Mouse (Mus musculus) intestine, embryonic 14.5 days (tissue): ENCODE data around the gene Hecw2. TPM values are rescaled to one million over a fixed set of nuclear protein-coding genes. Genes with fewer than 3 reads are reported as not detected.

ENCODE experiments used
- ATAC-seq: fragments of 200-750 bp; cut with Nextera tagmentation; replicated peaks from 2 replicates; pipeline ENCODE4 v1.8.0; 2017; ENCODE audit warnings: low read depth, moderate number of reproducible peaks, moderate TSS enrichment, moderate library complexity; ENCODE audit not compliant: low FRiP score, low TSS enrichment
- DNase-seq: peaks from one replicate; pipeline ENCODE4 v3.0.0-alpha.2; 2018; ENCODE audit warnings: low spot score
- H3K27ac ChIP-seq: fragments of 300-500 bp; sonication (generic); 2 replicates; pipeline ENCODE4 v1.5.1; 2014; ENCODE audit warnings: low read depth, mild to moderate bottlenecking, control low read depth
- H3K27me3 ChIP-seq: fragments of 300-500 bp; sonication (generic); replicated peaks from 2 replicates; pipeline ENCODE4 v1.6.1; 2014; ENCODE audit warnings: low read length, control low read depth; ENCODE audit not compliant: control insufficient read depth, insufficient read depth
- H3K36me3 ChIP-seq: fragments of 300-500 bp; sonication (generic); 2 replicates; pipeline ENCODE4 v1.6.1; 2014; ENCODE audit warnings: low read length, control low read depth; ENCODE audit not compliant: control insufficient read depth, insufficient read depth
- H3K4me1 ChIP-seq: fragments of 300-500 bp; sonication (generic); replicated peaks from 2 replicates; pipeline ENCODE4 v1.6.1; 2014; ENCODE audit warnings: low read length, control low read depth, mixed read lengths; ENCODE audit not compliant: control insufficient read depth, insufficient read depth
- H3K4me2 ChIP-seq: fragments of 300-500 bp; sonication (generic); 2 replicates; pipeline ENCODE4 v1.6.1; 2014; ENCODE audit warnings: low read length
- H3K4me3 ChIP-seq: fragments of 300-500 bp; sonication (generic); 2 replicates; pipeline ENCODE4 v1.5.1; 2014; ENCODE audit warnings: low read depth, low read length, control low read depth, mixed read lengths
- H3K9ac ChIP-seq: fragments of 300-500 bp; sonication (generic); 2 replicates; pipeline ENCODE4 v1.6.1; 2014; ENCODE audit warnings: mild to moderate bottlenecking, low read length
- H3K9me3 ChIP-seq: fragments of 300-500 bp; sonication (generic); 2 replicates; pipeline ENCODE4 v1.6.1; 2016; ENCODE audit warnings: low read length, control low read depth; ENCODE audit not compliant: control insufficient read depth
- WGBS: fragments of 180-500 bp; shearing (Covaris S2); extraction: QIAGEN DNeasy Blood & Tissue Kit; methylation state at CpG from one replicate; pipeline ENCODE4 v1.1.7; 2014; 5-methylcytosine and 5-hydroxymethylcytosine counted together
- polyA plus RNA-seq: library from polyadenylated mRNA; unstranded; fragments of >200 nt; fragmentation: Nextera tagmentation; extraction: Ambion mirVana; gene quantifications from 2 replicates; pipeline ENCODE4 v1.2.1, GENCODE M21; 2014

Hecw2 gene
- polyA plus RNA-seq, 1 experiment from 2014 or later: 1.6 TPM

- Histone ChIP-seq H3K9ac (no peak overlapping the region), H3K27me3 (no peaks in the 10 kb centered on the region), H3K4me3 (no peak overlapping the region), H3K4me1 (no peaks in the 10 kb centered on the region), H3K9me3 (no peaks in the 10 kb centered on the region), H3K36me3 (no peaks in the 10 kb centered on the region), H3K27ac (no peak overlapping the region), H3K4me2 (no peak overlapping the region)
- WGBS: 78% methylated on average over 1 of the region's 1 CpGs
- ATAC-seq (no peak), DNase-seq (no peak)
Measured at GRCm38 (mm10) chr1:53781311-53781710, 413.7 kb downstream of the Hecw2 start.

- H3K9ac ChIP-seq: no peak overlapping the region
- DNase-seq (no peak), ATAC-seq (no peak)
- H3K4me2 ChIP-seq: no peak overlapping the region
- H3K27me3 ChIP-seq: no peaks in the 10 kb centered on the region
- no peak overlapping the region for H3K27ac ChIP-seq
- no peaks in the 10 kb centered on the region for H3K4me1 ChIP-seq
- 88% methylated on average over 7 of the region's 7 CpGs for WGBS
- no peaks in the 10 kb centered on the region for H3K36me3 ChIP-seq
- H3K4me3 ChIP-seq: no peak overlapping the region
- H3K9me3 ChIP-seq: no peaks in the 10 kb centered on the region
Measured at GRCm38 (mm10) chr1:53776176-53776905, 418.6 kb downstream of the Hecw2 start.

DNA sequence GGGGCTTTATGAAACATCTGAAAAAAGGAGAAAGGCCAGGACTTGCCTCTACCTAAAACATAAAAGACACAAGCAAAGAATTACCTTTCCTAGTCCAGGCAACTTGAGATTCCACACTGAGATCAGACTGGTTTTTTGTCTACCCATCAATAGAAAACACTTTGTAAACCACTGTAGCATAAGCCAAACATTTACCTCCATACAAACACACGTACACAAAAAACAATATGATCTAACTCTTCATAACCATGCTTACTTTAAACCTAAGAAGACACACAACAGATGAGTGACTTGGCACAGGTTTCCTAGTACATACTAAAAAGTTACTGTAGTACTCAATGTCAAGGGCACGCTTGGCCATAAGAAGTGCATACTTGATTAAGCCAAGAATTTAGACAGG lies 419.4 kb downstream of the Hecw2 start:
- whole genome bisulfite sequencing: 88% methylated on average over 2 of the region's 2 CpGs
- no peak for DNase-seq
- no peaks in the 10 kb centered on the region for H3K36me3 ChIP-seq
- no peaks in the 10 kb centered on the region for H3K27me3 ChIP-seq
- no peaks in the 10 kb centered on the region for H3K9me3 ChIP-seq
- H3K4me2 ChIP-seq: no peak overlapping the region
- no peak overlapping the region for H3K4me3 ChIP-seq
- no peaks in the 10 kb centered on the region for H3K4me1 ChIP-seq
- H3K9ac ChIP-seq: no peak overlapping the region
- no peak for ATAC-seq
- no peak overlapping the region for H3K27ac ChIP-seq

DNA sequence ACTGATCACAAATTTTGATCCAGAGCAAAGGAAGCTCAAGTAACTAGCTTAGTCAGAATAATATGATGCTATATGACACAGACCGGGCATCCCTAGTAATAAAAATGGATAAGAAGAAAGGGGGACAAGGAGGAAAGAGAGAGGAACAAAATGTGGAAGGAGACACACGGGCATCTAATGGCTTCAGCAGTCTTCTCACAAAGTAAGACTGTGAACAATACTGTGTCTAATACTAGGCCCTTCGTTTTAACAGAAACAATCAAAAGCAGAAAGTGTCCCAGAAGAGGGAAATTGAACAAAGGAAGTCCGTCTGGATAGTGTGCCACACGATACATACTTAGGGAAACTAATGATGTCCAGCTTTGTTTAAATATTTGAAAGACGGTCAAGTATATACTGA lies 419.9 kb downstream of the Hecw2 start:
- no peak for DNase-seq
- no peak overlapping the region for H3K4me3 ChIP-seq
- H3K9ac ChIP-seq: no peak overlapping the region
- H3K27ac ChIP-seq: no peak overlapping the region
- 0 out of 2 replicates have a peak, but pooled peaks cover 3% of the 10 kb centered on the region for H3K36me3 ChIP-seq
- H3K27me3 ChIP-seq: no peaks in the 10 kb centered on the region
- no peaks in the 10 kb centered on the region for H3K4me1 ChIP-seq
- no peak for ATAC-seq
- no peak overlapping the region for H3K4me2 ChIP-seq
- no peaks in the 10 kb centered on the region for H3K9me3 ChIP-seq
- 73% methylated on average over 6 of the region's 6 CpGs for WGBS

DNA sequence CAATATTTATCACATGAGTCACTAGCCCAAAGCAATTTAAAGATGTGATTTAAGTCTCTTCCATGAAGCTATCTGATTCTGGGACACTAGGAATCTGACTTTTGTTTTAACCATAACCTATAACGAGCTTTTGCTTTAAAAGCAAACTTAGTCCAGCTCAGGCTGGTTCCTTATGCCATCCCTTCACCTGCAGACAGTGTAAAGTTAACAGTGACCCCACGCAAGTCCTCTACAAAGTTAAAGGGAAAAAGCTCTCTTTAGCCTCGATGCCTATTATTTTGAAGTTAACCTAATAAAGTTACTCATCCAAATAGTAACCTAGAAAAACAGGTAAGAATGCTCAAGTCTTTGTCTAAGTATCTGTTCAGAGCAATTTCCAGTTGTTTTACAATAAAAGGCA lies 420.4 kb downstream of the Hecw2 start:
- ATAC-seq (no peak), DNase-seq (no peak)
- no peak overlapping the region for H3K4me3 ChIP-seq
- no peaks in the 10 kb centered on the region for H3K27me3 ChIP-seq
- no peak overlapping the region for H3K9ac ChIP-seq
- H3K4me2 ChIP-seq: no peak overlapping the region
- H3K4me1 ChIP-seq: no peaks in the 10 kb centered on the region
- 92% methylated on average over 3 of the region's 3 CpGs for WGBS
- 0 out of 2 replicates have a peak, but pooled peaks cover 3% of the 10 kb centered on the region for H3K36me3 ChIP-seq
- H3K27ac ChIP-seq: no peak overlapping the region
- no peaks in the 10 kb centered on the region for H3K9me3 ChIP-seq

DNA sequence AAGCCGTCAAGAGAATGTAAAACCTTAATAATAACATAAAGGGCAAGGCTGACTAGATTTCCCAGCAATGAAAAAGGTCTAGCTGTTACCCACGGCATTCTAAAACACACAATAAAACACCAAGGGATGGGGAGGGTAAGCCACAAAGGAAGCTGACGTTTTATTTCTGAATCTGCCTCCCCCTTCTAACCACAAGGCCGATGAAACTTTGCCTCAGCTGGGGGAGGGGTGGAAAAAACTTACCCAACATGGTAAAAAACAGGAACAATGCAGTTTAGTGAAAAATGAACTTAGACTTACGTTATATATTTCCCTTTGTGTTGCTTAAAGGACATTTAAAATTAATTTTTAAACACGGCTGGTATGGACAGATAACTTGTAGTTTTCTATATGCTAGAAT lies 421.0 kb downstream of the Hecw2 start:
- 76% methylated on average over 6 of the region's 6 CpGs for WGBS
- ATAC-seq (no peak), DNase-seq (no peak)
- Histone ChIP-seq H3K36me3 (0 out of 2 replicates have a peak, but pooled peaks cover 3% of the 10 kb centered on the region), H3K4me1 (no peaks in the 10 kb centered on the region), H3K9ac (no peak overlapping the region), H3K27me3 (no peaks in the 10 kb centered on the region), H3K4me2 (no peak overlapping the region), H3K27ac (no peak overlapping the region), H3K9me3 (no peaks in the 10 kb centered on the region), H3K4me3 (no peak overlapping the region)

GRCm38 (mm10) chr1:53772967-53773366 lies 422.0 kb downstream of the Hecw2 start:
- 94% methylated on average over 3 of the region's 3 CpGs for WGBS
- no peak overlapping the region for H3K27ac ChIP-seq

DNA sequence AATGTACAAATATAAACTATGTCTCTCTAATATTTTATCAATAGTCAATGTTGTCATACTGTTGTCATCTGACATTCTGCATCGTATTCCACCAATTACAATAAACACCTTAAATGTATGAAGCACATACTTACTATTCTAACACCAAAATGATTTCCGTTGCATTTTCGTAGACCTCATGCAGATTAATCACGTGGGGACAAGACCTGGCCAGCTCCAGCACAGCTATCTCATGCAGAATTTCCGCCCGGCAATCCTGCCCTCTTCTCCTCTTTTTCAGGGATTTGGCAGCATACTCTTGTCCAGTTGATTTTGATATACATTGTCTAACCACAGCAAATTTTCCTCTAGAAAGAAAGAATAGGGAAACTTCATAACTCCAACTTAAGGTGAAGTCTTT lies 423.5 kb downstream of the Hecw2 start:
- Histone ChIP-seq H3K27me3 (no peaks in the 10 kb centered on the region), H3K9ac (no peak overlapping the region), H3K36me3 (0 out of 2 replicates have a peak, but pooled peaks cover 3% of the 10 kb centered on the region), H3K4me3 (no peak overlapping the region), H3K27ac (no peak overlapping the region), H3K9me3 (no peaks in the 10 kb centered on the region), H3K4me2 (no peak overlapping the region), H3K4me1 (no peaks in the 10 kb centered on the region)
- ATAC-seq: no peak
- DNase-seq: no peak
- WGBS: 92% methylated on average over 6 of the region's 6 CpGs

More at GRCm38 (mm10) chr1:53772967-53773366, 422.0 kb downstream of the Hecw2 start:
- no peak overlapping the region for H3K4me2 ChIP-seq
- H3K4me3 ChIP-seq: no peak overlapping the region
- no peaks in the 10 kb centered on the region for H3K9me3 ChIP-seq
- ATAC-seq: no peak
- no peak for DNase-seq
- H3K27me3 ChIP-seq: no peaks in the 10 kb centered on the region
- no peak overlapping the region for H3K9ac ChIP-seq
- 0 out of 2 replicates have a peak, but pooled peaks cover 3% of the 10 kb centered on the region for H3K36me3 ChIP-seq
- H3K4me1 ChIP-seq: no peaks in the 10 kb centered on the region

DNA sequence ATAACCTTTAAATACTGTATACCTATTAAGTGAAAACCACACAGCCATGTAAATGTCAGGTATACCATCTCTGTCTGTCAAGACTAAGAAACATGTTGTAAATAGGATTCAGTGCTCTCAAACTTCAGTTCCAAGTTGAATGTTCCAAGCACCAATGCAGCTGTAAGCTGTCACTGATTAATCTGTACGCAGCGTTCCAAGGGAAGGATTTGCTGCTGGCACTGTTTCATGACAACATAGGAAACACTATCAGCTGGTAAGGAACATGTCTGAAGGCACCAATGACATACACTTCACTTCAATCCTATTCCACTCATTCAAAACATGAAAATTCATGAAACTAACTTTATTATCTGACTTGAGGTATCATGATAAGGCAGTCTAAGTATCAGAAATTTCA lies 428.9 kb downstream of the Hecw2 start:
- Histone ChIP-seq H3K9me3 (no peaks in the 10 kb centered on the region), H3K4me2 (no peak overlapping the region), H3K27ac (no peak overlapping the region), H3K4me3 (no peak overlapping the region), H3K9ac (no peak overlapping the region), H3K4me1 (no peaks in the 10 kb centered on the region), H3K27me3 (no peaks in the 10 kb centered on the region), H3K36me3 (peaks cover 14% of the 10 kb centered on the region)
- WGBS: 90% methylated on average over 2 of the region's 2 CpGs
- no peak for ATAC-seq
- DNase-seq: no peak
